Mouse (Mus musculus): ENCODE measurements at regions not wholly inside any gene's neighbourhood (a gene's known extent, or its start where the extent isn't known, plus 50 kb on each side); places are given as distances from the start of the nearest gene placed in this dataset.

- TF ChIP-seq CTCF (conservative IDR thresholded peaks at IDR 0.05 in 1 of 2, IDR thresholded peaks at IDR 0.05 in 1 of 2; ENCODE audit: low read depth in 2 of 2, low read length in 2 of 2) (no peak), ZNF384 (IDR thresholded peaks at IDR 0.05; ENCODE audit: low read depth, low read length) (no peak)
These were observed 188.9 kb downstream of the Kcnrg start for GRCm38 (mm10) chr14:61795976-61796645.

Data from CH12.LX (cell line).